In genomic region chr13:55527834-55528772, GRCm38 (mm10) we compare ENCODE assay signal across 1 mouse cellular context.
TF ChIP-seq lines count a peak whose summit lies in the region.

No protein-coding gene starts in this region.

TF ChIP-seq in CH12.LX, 34 proteins besides CTCF, POLR2A, EP300 and RAD21:
- TF ChIP-seq USF2 (conservative IDR thresholded peaks at IDR 0.05; ENCODE audit: low read depth, low read length) (no peak), RCOR1 (conservative IDR thresholded peaks at IDR 0.05; ENCODE audit: low read depth, low read length) (0 out of 2 replicates have a peak, but pooled peaks have one; percentile 64), JUN (IDR thresholded peaks at IDR 0.05; ENCODE audit: insufficient read depth, low read depth, low read length) (no peak), UBTF (IDR thresholded peaks at IDR 0.05; ENCODE audit: low read depth, low read length) (no peak), IRF4 (IDR thresholded peaks at IDR 0.05; ENCODE audit: low read depth, low read length) (peak; percentile 69; the same call in 1 of the 2 replicates), MAZ (IDR thresholded peaks at IDR 0.05; ENCODE audit: low read depth, low read length) (peak; percentile 90), JUND (conservative IDR thresholded peaks at IDR 0.05; ENCODE audit: low read depth, low read length) (no peak), MEF2A (IDR thresholded peaks at IDR 0.05; ENCODE audit: borderline replicate concordance, low read depth, low read length) (peak; percentile 61), TBP (conservative IDR thresholded peaks at IDR 0.05; ENCODE audit: low read depth, low read length) (0 out of 2 replicates have a peak, but pooled peaks have one; percentile 60), E2F4 (IDR thresholded peaks at IDR 0.05; ENCODE audit: insufficient replicate concordance, low read depth, low read length) (no peak), HCFC1 (IDR thresholded peaks at IDR 0.05; ENCODE audit: low read depth, low read length) (peak; percentile 57), SMC3 (IDR thresholded peaks at IDR 0.05; ENCODE audit: low read depth, low read length) (no peak), SIN3A (IDR thresholded peaks at IDR 0.05; ENCODE audit: low read length) (peak; percentile 60), ELF1 (IDR thresholded peaks at IDR 0.05; ENCODE audit: low read depth, low read length) (peak; percentile 69), NRF1 (IDR thresholded peaks at IDR 0.05; ENCODE audit: low read depth, low read length) (peak; percentile 37), ZKSCAN1 (IDR thresholded peaks at IDR 0.05; ENCODE audit: borderline replicate concordance, low read depth, low read length) (no peak), CHD1 (IDR thresholded peaks at IDR 0.05; ENCODE audit: low read depth, low read length) (no peak; the same call in 1 of the 2 replicates), CHD2 (IDR thresholded peaks at IDR 0.05; ENCODE audit: low read length) (peak; percentile 82), ZC3H11A (IDR thresholded peaks at IDR 0.05; ENCODE audit: low read depth, low read length) (no peak), POLR2AphosphoS2 (IDR thresholded peaks at IDR 0.05; ENCODE audit: low read depth, low read length) (no peak; the same call in 1 of the 2 replicates), GABPA (IDR thresholded peaks at IDR 0.05; ENCODE audit: insufficient replicate concordance, low read depth, low read length) (no peak), ZMIZ1 (IDR thresholded peaks at IDR 0.05; ENCODE audit: low read depth, low read length) (peak; percentile 31; the same call in 1 of the 2 replicates), KAT2A (IDR thresholded peaks at IDR 0.05; ENCODE audit: insufficient replicate concordance, low read length) (no peak), USF1 (IDR thresholded peaks at IDR 0.05; ENCODE audit: low read depth, low read length) (no peak), BHLHE40 (IDR thresholded peaks at IDR 0.05; ENCODE audit: low read depth, low read length) (peak; percentile 13; the same call in 1 of the 2 replicates), MAX (IDR thresholded peaks at IDR 0.05; ENCODE audit: low read length) (peak; percentile 40), TCF12 (IDR thresholded peaks at IDR 0.05; ENCODE audit: low read depth, low read length) (peak; percentile 79), ZNF384 (IDR thresholded peaks at IDR 0.05; ENCODE audit: low read depth, low read length) (peak; percentile 83), ETS1 (conservative IDR thresholded peaks at IDR 0.05; ENCODE audit: low read depth, low read length) (peak; percentile 72), PAX5 (IDR thresholded peaks at IDR 0.05; ENCODE audit: low read length) (no peak), NELFE (IDR thresholded peaks at IDR 0.05; ENCODE audit: low read depth, low read length) (peak; percentile 56; the same call in 1 of the 2 replicates), MYC (IDR thresholded peaks at IDR 0.05; ENCODE audit: low read depth, low read length) (0 out of 2 replicates have a peak, but pooled peaks have one; percentile 34), MXI1 (IDR thresholded peaks at IDR 0.05; ENCODE audit: low read depth, low read length) (peak; percentile 21), MAFK (IDR thresholded peaks at IDR 0.05; ENCODE audit: insufficient replicate concordance, low read length) (peak; percentile 53; the same call in 1 of the 2 replicates)
